Mouse (Mus musculus) embryonic facial prominence, embryonic 11.5 days (tissue): ENCODE data around the gene Tbc1d14. TPM values are rescaled to one million over a fixed set of nuclear protein-coding genes. Genes with fewer than 3 reads are reported as not detected.

ENCODE experiments used
- ATAC-seq: fragments of 200-750 bp; cut with Nextera tagmentation; replicated peaks from 2 replicates; pipeline ENCODE4 v1.8.0; 2017; ENCODE audit warnings: low read depth; ENCODE audit not compliant: insufficient number of reproducible peaks, low FRiP score, low TSS enrichment
- DNase-seq: peaks from one replicate; pipeline ENCODE4 v3.0.0-alpha.2; 2015; ENCODE audit warnings: low spot score
- H3K27ac ChIP-seq: fragments of 300-500 bp; sonication (generic); replicated peaks from 2 replicates; pipeline ENCODE4 v1.5.1; 2014; ENCODE audit warnings: mild to moderate bottlenecking, low read depth, low read length, control low read depth
- H3K27me3 ChIP-seq: fragments of 300-500 bp; sonication (generic); 2 replicates; pipeline ENCODE4 v1.6.1; 2014; ENCODE audit warnings: mild to moderate bottlenecking, low read length, moderate library complexity, mixed read lengths; ENCODE audit not compliant: control insufficient read depth, insufficient read depth
- H3K36me3 ChIP-seq: fragments of 300-500 bp; sonication (generic); replicated peaks from 2 replicates; pipeline ENCODE4 v1.6.1; 2014; ENCODE audit warnings: low read depth, mild to moderate bottlenecking, low read length, moderate library complexity, mixed read lengths; ENCODE audit not compliant: control insufficient read depth, insufficient read depth
- H3K4me1 ChIP-seq: fragments of 300-500 bp; sonication (generic); 2 replicates; pipeline ENCODE4 v1.6.1; 2014; ENCODE audit warnings: low read length, mixed read lengths; ENCODE audit not compliant: control insufficient read depth, insufficient read depth
- H3K4me2 ChIP-seq: fragments of 300-500 bp; sonication (generic); 2 replicates; pipeline ENCODE4 v1.6.1; 2014; ENCODE audit warnings: low read depth, mild to moderate bottlenecking, control low read depth, low read length, moderate library complexity
- H3K4me3 ChIP-seq: fragments of 300-500 bp; sonication (generic); 2 replicates; pipeline ENCODE4 v1.5.1; 2014; ENCODE audit warnings: low read depth, low read length, control low read depth
- H3K9ac ChIP-seq: fragments of 300-500 bp; sonication (generic); replicated peaks from 2 replicates; pipeline ENCODE4 v1.6.1; 2014; ENCODE audit warnings: mild to moderate bottlenecking, control low read depth, low read length
- H3K9me3 ChIP-seq: fragments of 300-500 bp; sonication (generic); replicated peaks from 2 replicates; pipeline ENCODE4 v1.6.1; 2016; ENCODE audit warnings: mild to moderate bottlenecking, low read length, inconsistent platforms, mixed read lengths; ENCODE audit not compliant: control insufficient read depth
- WGBS: fragments of 180-500 bp; shearing (Covaris S2); extraction: QIAGEN DNeasy Blood & Tissue Kit; methylation state at CpG from one replicate; pipeline ENCODE4 v1.1.7; 2014; 5-methylcytosine and 5-hydroxymethylcytosine counted together
- polyA plus RNA-seq: library from polyadenylated mRNA; unstranded; fragments of >200 nt; fragmentation: Nextera tagmentation; extraction: Ambion mirVana; gene quantifications from 2 replicates; pipeline ENCODE4 v1.2.1, GENCODE M21; 2014

Tbc1d14 gene
- polyA plus RNA-seq, 1 experiment from 2014 or later = 42.7 TPM

DNA sequence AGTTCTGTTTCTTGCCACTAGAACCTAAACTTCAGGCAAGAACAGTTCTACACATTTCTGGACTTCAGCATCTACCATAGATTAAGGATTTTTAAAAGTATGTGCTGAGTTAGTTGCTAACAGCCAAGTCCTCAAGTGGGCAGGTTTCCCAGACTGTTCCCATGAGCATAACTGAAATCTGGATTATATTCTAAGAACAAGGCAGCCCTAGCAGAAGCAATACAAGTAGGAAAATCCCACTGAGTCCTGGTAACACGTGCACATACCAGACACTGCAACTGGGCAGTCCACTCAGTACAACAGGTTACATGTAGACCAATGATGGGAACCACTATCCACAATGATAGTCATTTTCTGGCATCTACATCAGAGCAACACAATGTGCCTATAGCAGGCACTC is 17.3 kb downstream of the Tbc1d14 start:
- Histone ChIP-seq H3K4me3 (no peak overlapping the region), H3K4me2 (no peak overlapping the region), H3K9ac (no peak overlapping the region), H3K27ac (no peak overlapping the region), H3K4me1 (no peaks in the 10 kb centered on the region), H3K27me3 (no peaks in the 10 kb centered on the region), H3K36me3 (no peaks in the 10 kb centered on the region), H3K9me3 (no peaks in the 10 kb centered on the region)
- no peak for ATAC-seq
- no peak for DNase-seq
- WGBS = 87% methylated on average over 1 of the region's 1 CpGs

DNA sequence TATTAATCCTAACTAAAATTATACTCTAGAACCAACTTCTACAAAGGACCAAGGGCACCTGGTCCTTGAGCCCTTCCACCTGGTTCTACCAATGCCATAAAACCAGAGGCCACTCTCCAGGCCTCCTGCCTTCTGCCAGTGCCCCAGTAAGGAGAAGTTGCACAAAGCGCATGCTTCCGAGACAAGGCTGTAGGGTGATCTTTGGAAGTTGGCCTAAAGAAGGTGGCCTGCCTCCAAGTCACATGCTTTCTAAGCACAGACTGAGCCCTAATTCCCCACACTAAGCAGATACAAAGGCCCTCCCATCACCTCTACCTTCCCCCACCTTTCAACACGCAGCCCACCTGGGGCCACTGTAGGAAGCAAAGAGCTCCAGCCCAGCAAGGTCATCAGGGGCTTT is 17.8 kb downstream of the Tbc1d14 start:
- Histone ChIP-seq H3K4me2 (no peak overlapping the region), H3K36me3 (no peaks in the 10 kb centered on the region), H3K4me1 (no peaks in the 10 kb centered on the region), H3K9ac (no peak overlapping the region), H3K27ac (no peak overlapping the region), H3K4me3 (no peak overlapping the region), H3K9me3 (no peaks in the 10 kb centered on the region), H3K27me3 (no peaks in the 10 kb centered on the region)
- no peak for ATAC-seq
- no peak for DNase-seq
- 85% methylated on average over 3 of the region's 3 CpGs for WGBS

DNA sequence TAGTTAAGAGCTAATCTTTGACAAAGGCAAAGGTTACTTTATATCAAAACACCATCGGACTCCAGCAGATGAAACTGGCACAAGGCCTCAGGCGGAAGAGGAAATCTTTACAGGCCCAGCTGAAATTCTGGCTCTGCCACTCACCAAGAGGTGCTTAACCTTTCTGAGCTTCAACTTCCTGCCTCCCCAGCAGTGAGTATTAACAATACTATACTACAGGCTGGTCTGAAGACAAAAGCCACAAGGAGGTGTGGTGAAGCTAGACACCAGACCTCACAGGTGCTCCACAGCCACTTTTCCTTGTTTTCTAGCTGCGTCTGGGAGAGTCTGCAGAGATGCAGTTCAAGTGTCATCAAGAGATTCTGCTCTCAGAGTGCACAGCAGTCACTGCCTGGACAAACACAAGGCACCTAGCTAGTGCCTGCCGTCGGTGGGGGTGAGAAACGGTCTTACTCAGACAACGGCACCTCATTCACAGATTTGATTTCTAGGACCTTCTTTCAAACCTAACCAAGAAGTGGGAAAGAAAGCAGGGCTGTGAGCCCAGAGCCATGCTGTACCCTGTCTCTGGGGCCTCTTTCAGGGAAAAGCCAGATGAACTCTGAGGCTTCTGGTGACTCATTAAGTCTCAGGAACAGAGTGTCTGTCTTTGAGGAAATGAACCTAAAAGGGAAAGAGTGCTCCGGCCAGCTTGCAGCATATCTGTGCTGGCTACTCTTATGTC is 18.8 kb downstream of the Tbc1d14 start:
- H3K4me1 ChIP-seq = no peaks in the 10 kb centered on the region
- DNase-seq (no peak), ATAC-seq (no peak)
- no peaks in the 10 kb centered on the region for H3K9me3 ChIP-seq
- H3K4me3 ChIP-seq = no peak overlapping the region
- H3K27me3 ChIP-seq = no peaks in the 10 kb centered on the region
- H3K4me2 ChIP-seq = no peak overlapping the region
- no peaks in the 10 kb centered on the region for H3K36me3 ChIP-seq
- 62% methylated on average over 8 of the region's 8 CpGs for WGBS
- H3K9ac ChIP-seq = no peak overlapping the region
- no peak overlapping the region for H3K27ac ChIP-seq

DNA sequence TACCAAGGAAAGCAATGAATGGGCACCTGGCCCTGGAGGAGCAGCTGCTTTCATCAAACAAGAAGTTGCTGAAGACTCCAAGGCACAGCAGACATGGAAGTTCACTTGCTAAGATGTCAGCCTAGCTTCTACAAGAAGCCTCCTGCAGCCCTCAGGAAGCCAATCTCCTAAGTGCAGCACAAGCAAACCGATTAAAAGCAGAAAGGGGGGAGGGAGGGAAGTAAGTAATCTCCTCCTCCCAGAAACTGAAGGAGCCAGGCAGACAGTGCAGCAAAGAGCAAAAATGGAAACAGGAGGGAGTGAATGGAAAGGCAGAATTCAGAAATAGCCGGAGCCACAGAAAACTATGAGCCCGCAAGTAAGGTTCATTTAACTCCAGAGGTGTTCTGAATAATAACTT is 19.7 kb downstream of the Tbc1d14 start:
- Histone ChIP-seq H3K27ac (no peak overlapping the region), H3K27me3 (no peaks in the 10 kb centered on the region), H3K9me3 (no peaks in the 10 kb centered on the region), H3K4me2 (no peak overlapping the region), H3K36me3 (no peaks in the 10 kb centered on the region), H3K4me1 (no peaks in the 10 kb centered on the region), H3K4me3 (no peak overlapping the region), H3K9ac (no peak overlapping the region)
- DNase-seq = no peak
- no peak for ATAC-seq
- 50% methylated on average over 3 of the region's 3 CpGs for WGBS

DNA sequence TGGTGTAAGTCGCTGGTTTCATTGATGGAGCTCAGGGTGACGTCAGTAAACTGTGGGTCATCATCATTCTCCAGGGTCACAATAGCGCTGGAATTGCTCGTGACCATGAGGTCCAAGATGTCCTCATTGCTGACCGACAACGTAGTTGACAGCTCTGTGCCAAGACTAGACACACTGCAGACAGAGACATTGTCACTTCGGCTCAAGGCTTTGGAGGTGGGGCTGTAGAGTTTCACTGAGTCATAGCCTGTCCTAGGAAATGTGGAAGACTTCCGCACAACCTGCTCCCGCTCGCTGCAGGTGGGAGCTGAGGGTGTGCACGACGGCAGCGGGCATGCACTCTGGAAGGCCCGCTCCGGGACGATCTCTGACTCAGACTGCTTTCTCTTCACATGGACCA is 21.7 kb downstream of the Tbc1d14 start:
- Histone ChIP-seq H3K4me2 (no peak overlapping the region), H3K9me3 (no peaks in the 10 kb centered on the region), H3K27me3 (no peaks in the 10 kb centered on the region), H3K4me3 (no peak overlapping the region), H3K36me3 (no peaks in the 10 kb centered on the region), H3K27ac (no peak overlapping the region), H3K4me1 (no peaks in the 10 kb centered on the region), H3K9ac (no peak overlapping the region)
- ATAC-seq (no peak), DNase-seq (no peak)
- 91% methylated on average over 16 of the region's 16 CpGs for WGBS

DNA sequence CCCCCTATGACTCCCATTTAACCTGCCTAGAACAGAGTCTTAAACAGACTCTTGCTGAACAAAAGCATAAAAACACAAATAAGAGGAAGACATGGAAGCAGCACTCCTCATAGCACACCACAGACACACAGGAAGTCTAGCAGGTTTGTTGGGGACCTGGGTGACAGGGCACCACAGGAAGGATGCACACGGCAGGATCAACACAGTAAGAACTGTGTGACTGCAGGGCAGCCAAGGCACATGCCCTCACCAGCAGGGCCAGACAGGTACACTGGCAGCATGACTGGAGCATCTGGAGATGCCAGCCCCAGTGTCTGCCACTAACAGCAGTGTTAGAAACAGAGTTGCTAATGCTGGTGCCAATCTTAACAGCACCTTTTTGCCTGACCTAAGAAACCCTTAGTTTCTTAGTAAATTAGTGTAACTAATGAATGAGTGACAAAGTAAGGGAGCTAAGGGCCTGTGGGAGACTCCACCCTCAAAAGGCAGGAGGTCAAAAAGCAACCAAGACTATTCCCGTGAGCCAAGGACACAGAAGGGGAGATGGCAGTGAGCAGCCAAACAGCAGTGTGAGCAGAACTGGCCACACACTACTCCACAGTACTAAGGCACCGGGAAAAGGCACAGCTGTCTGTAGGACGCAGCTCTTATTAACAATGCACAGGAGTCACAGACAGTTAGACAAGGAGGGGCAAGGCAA is 22.4 kb downstream of the Tbc1d14 start:
- ATAC-seq = no peak
- 79% methylated on average over 4 of the region's 4 CpGs for WGBS

DNA sequence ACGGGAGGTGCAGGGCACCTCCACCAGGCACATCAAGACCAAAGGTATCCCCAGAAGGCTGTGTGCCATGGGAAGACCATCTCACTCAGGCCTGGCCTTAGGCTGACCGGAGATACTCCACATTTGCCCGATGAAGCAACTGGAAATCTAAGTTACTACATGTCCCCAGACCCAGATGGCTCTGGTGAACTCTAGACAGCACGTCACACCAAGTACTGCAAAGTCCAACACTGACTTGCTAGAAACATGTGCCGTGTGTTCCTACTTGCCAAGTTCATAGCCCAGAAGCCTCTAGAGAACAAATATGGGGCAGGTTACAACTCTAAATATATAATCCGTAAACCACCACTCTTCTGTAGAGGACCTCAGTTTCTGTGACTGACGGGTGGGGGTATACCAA is 23.0 kb downstream of the Tbc1d14 start:
- Histone ChIP-seq H3K27me3 (no peaks in the 10 kb centered on the region), H3K9ac (no peak overlapping the region), H3K4me2 (no peak overlapping the region), H3K36me3 (no peaks in the 10 kb centered on the region), H3K9me3 (no peaks in the 10 kb centered on the region), H3K4me3 (no peak overlapping the region), H3K27ac (no peak overlapping the region), H3K4me1 (no peaks in the 10 kb centered on the region)
- DNase-seq (no peak), ATAC-seq (no peak)
- WGBS = 90% methylated on average over 7 of the region's 7 CpGs

More for the DNA sequence above, 22.4 kb downstream of the Tbc1d14 start:
- H3K9ac ChIP-seq = no peak overlapping the region
- no peaks in the 10 kb centered on the region for H3K36me3 ChIP-seq
- no peaks in the 10 kb centered on the region for H3K27me3 ChIP-seq
- H3K9me3 ChIP-seq = no peaks in the 10 kb centered on the region
- H3K4me1 ChIP-seq = no peaks in the 10 kb centered on the region
- DNase-seq = no peak
- no peak overlapping the region for H3K4me3 ChIP-seq
- H3K27ac ChIP-seq = no peak overlapping the region
- H3K4me2 ChIP-seq = no peak overlapping the region

DNA sequence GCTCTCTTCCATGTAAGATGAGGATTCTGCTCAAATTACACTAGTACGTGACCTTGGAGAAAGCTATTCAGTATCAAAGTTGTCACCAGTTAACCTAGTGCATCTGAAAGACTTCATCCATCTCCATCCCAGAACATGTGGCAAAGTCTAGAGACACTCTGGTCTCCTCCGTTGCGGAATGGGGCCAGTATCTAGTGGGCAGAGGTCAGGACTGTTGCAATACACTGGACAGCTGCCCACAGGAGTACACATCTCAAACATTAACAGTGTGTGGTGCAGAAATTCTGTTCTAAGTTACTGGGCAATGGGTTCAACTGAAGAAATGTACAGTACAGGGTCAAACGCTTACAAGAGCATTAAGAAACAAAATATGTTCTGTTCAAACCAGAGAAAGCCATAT is 25.0 kb downstream of the Tbc1d14 start:
- 73% methylated on average over 4 of the region's 4 CpGs for WGBS
- ATAC-seq = no peak
- DNase-seq = no peak
- Histone ChIP-seq H3K4me2 (no peak overlapping the region), H3K4me3 (no peak overlapping the region), H3K27ac (no peak overlapping the region), H3K9ac (no peak overlapping the region), H3K27me3 (no peaks in the 10 kb centered on the region), H3K4me1 (no peaks in the 10 kb centered on the region), H3K9me3 (no peaks in the 10 kb centered on the region), H3K36me3 (no peaks in the 10 kb centered on the region)
